Mouse (Mus musculus) gastrocnemius, adult 18-20 months (tissue): ENCODE results near the gene Nmur1. TPM values are rescaled to one million over a fixed set of nuclear protein-coding genes. Genes with fewer than 3 reads are reported as not detected.

ENCODE experiments used
- DNase-seq: peaks from one replicate; pipeline ENCODE4 v3.0.0; 2021; ENCODE audit warnings: low spot score
- total RNA-seq, 2 experiments: library from RNA; stranded (reverse); gene quantifications; 2 replicates each; pipeline ENCODE4 v1.2.3; 2021

Gene Nmur1
- total RNA-seq, 2 experiments from 2014 or later = not detected

GRCm38 (mm10) chr1:86440887-86441723 is 15.1 kb upstream of the Nmur1 start:
- no peak for DNase-seq

- DNase-seq = peak; percentile 96
Measured at GRCm38 (mm10) chr1:86440171-86440886, 14.3 kb upstream of the Nmur1 start.

- peak; percentile 55 for DNase-seq
Measured at GRCm38 (mm10) chr1:86439487-86440170, 13.6 kb upstream of the Nmur1 start.

GRCm38 (mm10) chr1:86438501-86438900 is 12.5 kb upstream of the Nmur1 start:
- no peak for DNase-seq

GRCm38 (mm10) chr1:86438014-86438319 is 11.9 kb upstream of the Nmur1 start:
- no peak for DNase-seq

- DNase-seq = no peak
Measured at GRCm38 (mm10) chr1:86437219-86438013, 11.4 kb upstream of the Nmur1 start.

- DNase-seq = peak; percentile 67
Measured at GRCm38 (mm10) chr1:86435302-86435821, 9.3 kb upstream of the Nmur1 start.

GRCm38 (mm10) chr1:86434439-86435201 is 8.6 kb upstream of the Nmur1 start:
- DNase-seq = peak; percentile 99

- DNase-seq = peak; percentile 73
Measured at GRCm38 (mm10) chr1:86434001-86434400, 8.0 kb upstream of the Nmur1 start.

GRCm38 (mm10) chr1:86433359-86433758 is 7.3 kb upstream of the Nmur1 start:
- no peak for DNase-seq

- DNase-seq = no peak
Measured at GRCm38 (mm10) chr1:86432778-86433177, 6.8 kb upstream of the Nmur1 start.

- peak; percentile 82 for DNase-seq
Measured at GRCm38 (mm10) chr1:86430056-86430455, 4.0 kb upstream of the Nmur1 start.

- DNase-seq = no peak
Measured at GRCm38 (mm10) chr1:86424835-86425547, 1.0 kb downstream of the Nmur1 start.

GRCm38 (mm10) chr1:86424336-86424735 is 1.7 kb downstream of the Nmur1 start:
- no peak for DNase-seq

- DNase-seq = no peak
Measured at GRCm38 (mm10) chr1:86423879-86424278, 2.1 kb downstream of the Nmur1 start.

- no peak for DNase-seq
Measured at GRCm38 (mm10) chr1:86421007-86421406, 5.0 kb downstream of the Nmur1 start.

- DNase-seq = no peak
Measured at GRCm38 (mm10) chr1:86416321-86416720, 9.7 kb downstream of the Nmur1 start.

- no peak for DNase-seq
Measured at GRCm38 (mm10) chr1:86415612-86416184, 10.3 kb downstream of the Nmur1 start.

- DNase-seq = no peak
Measured at GRCm38 (mm10) chr1:86415144-86415543, 10.9 kb downstream of the Nmur1 start.
